Mouse (Mus musculus) CH12.LX (cell line): ENCODE results near the gene Sema3a. TPM values are rescaled to one million over a fixed set of nuclear protein-coding genes. Genes with fewer than 3 reads are reported as not detected.

Experiments used
- DNase-seq: peaks from one replicate; pipeline ENCODE4 v3.0.0-alpha.2; 2013; ENCODE audit errors: extremely low read depth
- H3K27ac ChIP-seq: 2 replicates; pipeline ENCODE4 v1.5.1; 2012; ENCODE audit warnings: low read depth, mild to moderate bottlenecking, control low read depth, moderate library complexity; ENCODE audit not compliant: insufficient read depth
- H3K27me3 ChIP-seq: replicated peaks from 2 replicates; pipeline ENCODE3; 2012; ENCODE audit warnings: inconsistent platforms
- H3K36me3 ChIP-seq, 2 experiments: replicated peaks in 1 of 2; 2 replicates each; pipeline versions ENCODE3 to v1.6.1; 2012; ENCODE audit warnings: inconsistent platforms in 1 of 2, low read length in 1 of 2, mild to moderate bottlenecking in 1 of 2, mixed read lengths in 1 of 2, moderate library complexity in 1 of 2; ENCODE audit not compliant: control insufficient read depth in 1 of 2, insufficient read depth in 1 of 2
- H3K4me1 ChIP-seq, 2 experiments: 2 replicates each; pipeline ENCODE4 v1.6.1; 2012; ENCODE audit warnings: inconsistent platforms in 1 of 2, moderate library complexity in 1 of 2; ENCODE audit not compliant: insufficient read depth in 2 of 2, control insufficient read depth in 1 of 2
- H3K4me2 ChIP-seq: 2 replicates; pipeline ENCODE4 v1.6.1; 2012; ENCODE audit warnings: low read depth, mild to moderate bottlenecking, control low read depth; ENCODE audit not compliant: poor library complexity, insufficient read depth, severe bottlenecking
- H3K4me3 ChIP-seq, 3 experiments: fragments of 150-350 bp in 1 of 3; sonication (generic) in 1 of 3; replicated peaks in 1 of 3; 2 replicates each; pipeline versions ENCODE3 to v1.5.1; 2011 to 2012; ENCODE audit warnings: low read depth in 2 of 3, low read length in 2 of 3, mild to moderate bottlenecking in 2 of 3, moderate library complexity in 2 of 3, control low read depth in 1 of 3, improper control_type of control experiment in 1 of 3, inconsistent platforms in 1 of 3, mixed read lengths in 1 of 3; ENCODE audit not compliant: poor library complexity in 1 of 3
- H3K79me2 ChIP-seq: replicated peaks from 2 replicates; pipeline ENCODE4 v1.6.1; 2012; ENCODE audit warnings: mild to moderate bottlenecking, moderate library complexity; ENCODE audit not compliant: control insufficient read depth, poor library complexity, insufficient read depth, severe bottlenecking; ENCODE audit errors: extremely low read depth
- H3K9ac ChIP-seq: 2 replicates; pipeline ENCODE4 v1.6.1; 2012; ENCODE audit warnings: low read depth, mild to moderate bottlenecking, control low read depth, moderate library complexity; ENCODE audit not compliant: insufficient read depth
- H3K9me3 ChIP-seq: replicated peaks from 2 replicates; pipeline ENCODE3; 2012; ENCODE audit warnings: low read length, inconsistent platforms, mixed read lengths
- CHD1 ChIP-seq: IDR thresholded peaks from 2 replicates; pipeline ENCODE4 v1.6.1; 2012; ENCODE audit warnings: low read depth, low read length, improper control_type of control experiment, inconsistent platforms
- CTCF ChIP-seq, 2 experiments: IDR thresholded peaks in 1 of 2; conservative IDR thresholded peaks in 1 of 2; 2 replicates each; pipeline ENCODE4 v1.5.1; 2011 to 2012; ENCODE audit warnings: low read depth in 2 of 2, low read length in 2 of 2, improper control_type of control experiment in 1 of 2, inconsistent platforms in 1 of 2, mild to moderate bottlenecking in 1 of 2, moderate library complexity in 1 of 2
- E2F4 ChIP-seq: IDR thresholded peaks from 2 replicates; pipeline ENCODE4 v1.6.1; 2011; ENCODE audit warnings: low read depth, low read length, improper control_type of control experiment; ENCODE audit not compliant: insufficient replicate concordance
- ELF1 ChIP-seq: IDR thresholded peaks from 2 replicates; pipeline ENCODE4 v1.6.1; 2014; ENCODE audit warnings: low read depth, mild to moderate bottlenecking, inconsistent platforms, low read length, improper control_type of control experiment
- ETS1 ChIP-seq: conservative IDR thresholded peaks from 2 replicates; pipeline ENCODE4 v1.6.1; 2012; ENCODE audit warnings: low read depth, mild to moderate bottlenecking, inconsistent platforms, low read length, improper control_type of control experiment, moderate library complexity
- GABPA ChIP-seq: IDR thresholded peaks from 2 replicates; pipeline ENCODE4 v1.6.1; 2012; ENCODE audit warnings: low read depth, low read length, improper control_type of control experiment, inconsistent platforms; ENCODE audit not compliant: insufficient replicate concordance
- IRF4 ChIP-seq: IDR thresholded peaks from 2 replicates; pipeline ENCODE4 v1.6.1; 2014; ENCODE audit warnings: low read depth, mild to moderate bottlenecking, inconsistent platforms, low read length, improper control_type of control experiment
- JUND ChIP-seq: conservative IDR thresholded peaks from 2 replicates; pipeline ENCODE4 v1.6.1; 2011; ENCODE audit warnings: low read depth, low read length, improper control_type of control experiment
- KAT2A ChIP-seq: IDR thresholded peaks from 2 replicates; pipeline ENCODE4 v1.6.1; 2012; ENCODE audit warnings: low read length, improper control_type of control experiment, inconsistent platforms; ENCODE audit not compliant: insufficient replicate concordance
- MAFK ChIP-seq: IDR thresholded peaks from 2 replicates; pipeline ENCODE4 v1.6.1; 2011; ENCODE audit warnings: low read length, improper control_type of control experiment; ENCODE audit not compliant: insufficient replicate concordance
- MAX ChIP-seq: IDR thresholded peaks from 2 replicates; pipeline ENCODE4 v1.6.1; 2011; ENCODE audit warnings: low read length, improper control_type of control experiment
- MAZ ChIP-seq: IDR thresholded peaks from 2 replicates; pipeline ENCODE4 v1.6.1; 2012; ENCODE audit warnings: low read depth, mild to moderate bottlenecking, inconsistent platforms, low read length, improper control_type of control experiment, moderate library complexity
- NRF1 ChIP-seq: IDR thresholded peaks from 2 replicates; pipeline ENCODE4 v1.6.1; 2014; ENCODE audit warnings: low read depth, mild to moderate bottlenecking, inconsistent platforms, low read length, improper control_type of control experiment, moderate library complexity
- POLR2A ChIP-seq: IDR thresholded peaks from 2 replicates; pipeline ENCODE4 v1.6.1; 2011; ENCODE audit warnings: low read depth, mild to moderate bottlenecking, improper control_type of control experiment, low read length
- RAD21 ChIP-seq: IDR thresholded peaks from 2 replicates; pipeline ENCODE4 v1.6.1; 2011; ENCODE audit warnings: low read depth, mild to moderate bottlenecking, low read length, improper control_type of control experiment, moderate library complexity
- RCOR1 ChIP-seq: conservative IDR thresholded peaks from 2 replicates; pipeline ENCODE4 v1.6.1; 2012; ENCODE audit warnings: low read depth, mild to moderate bottlenecking, inconsistent platforms, low read length, improper control_type of control experiment
- SIN3A ChIP-seq: IDR thresholded peaks from 2 replicates; pipeline ENCODE4 v1.6.1; 2012; ENCODE audit warnings: low read length, improper control_type of control experiment, inconsistent platforms
- TBP ChIP-seq: conservative IDR thresholded peaks from 2 replicates; pipeline ENCODE4 v1.6.1; 2011; ENCODE audit warnings: low read depth, low read length, improper control_type of control experiment
- TCF12 ChIP-seq: IDR thresholded peaks from 2 replicates; pipeline ENCODE4 v1.6.1; 2014; ENCODE audit warnings: low read depth, mild to moderate bottlenecking, inconsistent platforms, low read length, improper control_type of control experiment
- ZC3H11A ChIP-seq: IDR thresholded peaks from 2 replicates; pipeline ENCODE4 v1.6.1; 2012; ENCODE audit warnings: low read depth, mild to moderate bottlenecking, inconsistent platforms, low read length, improper control_type of control experiment
- ZKSCAN1 ChIP-seq: IDR thresholded peaks from 2 replicates; pipeline ENCODE4 v1.6.1; 2012; ENCODE audit warnings: low read depth, inconsistent platforms, low read length, improper control_type of control experiment, borderline replicate concordance
- ZMIZ1 ChIP-seq: IDR thresholded peaks from 2 replicates; pipeline ENCODE4 v1.6.1; 2012; ENCODE audit warnings: low read depth, mild to moderate bottlenecking, inconsistent platforms, low read length, improper control_type of control experiment
- dilution Hi-C: fragments of 300-500 bp; cut with MboI; formaldehyde crosslinking; loops from 2 replicates; pipeline ENCODE4 v1.14.3; 2020; ENCODE audit warnings: low sequenced_read_pairs; ENCODE audit not compliant: extremely low pct_unique_long_range_greater_than_20kb, extremely low pct_ligation_motif_present
- in situ Hi-C: fragments of 300-500 bp; cut with MboI; formaldehyde crosslinking; loops from 3 replicates; pipeline ENCODE4 v1.14.3; 2019; ENCODE audit warnings: low sequenced_read_pairs, low pct_ligation_motif_present, low pct_unique_long_range_greater_than_20kb, mixed read lengths
- polyA plus RNA-seq: library from polyadenylated mRNA; unstranded; fragments of >175 nt; gene quantifications from 2 replicates; pipeline ENCODE4 v1.2.1, GENCODE M21; 2012; ENCODE audit warnings: low read depth; ENCODE audit not compliant: insufficient read length
- total RNA-seq, 2 experiments: library from RNA; depleted of rRNA; stranded (reverse); fragments of 300-350 nt in 1 of 2; fragments of >200 nt in 1 of 2; gene quantifications; 2 replicates each; pipeline ENCODE4 v1.2.3; 2012 to 2014

The Sema3a gene
- total and polyA plus RNA-seq, 3 experiments = not detected

DNA sequence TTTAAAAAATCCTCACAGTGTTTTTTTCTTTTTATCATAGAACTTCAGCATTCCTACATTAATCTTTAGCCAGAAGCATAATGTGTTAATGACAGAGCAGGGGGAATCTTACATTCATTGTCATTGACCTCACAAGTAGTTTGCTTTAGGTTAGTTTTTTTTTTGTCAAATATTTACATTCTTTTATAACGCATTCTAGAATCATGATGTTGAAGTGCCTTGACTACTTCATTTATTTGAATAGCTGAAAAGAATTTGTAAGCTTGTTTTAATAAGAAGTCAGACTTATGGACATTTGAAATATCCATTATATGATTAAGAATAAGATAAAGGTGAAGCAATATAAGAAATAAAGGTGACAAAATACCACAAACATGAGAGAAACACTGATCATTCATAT is 212.5 kb downstream of the Sema3a start:
- TF ChIP-seq ZC3H11A = no peak
- no peak for TF ChIP-seq IRF4
- no peak for TF ChIP-seq POLR2A
- no peak for TF ChIP-seq ETS1
- TF ChIP-seq E2F4 = no peak
- TF ChIP-seq ELF1 = no peak
- no peak for TF ChIP-seq SIN3A
- no peak for TF ChIP-seq RAD21
- no peak for TF ChIP-seq NRF1
- in situ Hi-C loops = no loop called here

DNA sequence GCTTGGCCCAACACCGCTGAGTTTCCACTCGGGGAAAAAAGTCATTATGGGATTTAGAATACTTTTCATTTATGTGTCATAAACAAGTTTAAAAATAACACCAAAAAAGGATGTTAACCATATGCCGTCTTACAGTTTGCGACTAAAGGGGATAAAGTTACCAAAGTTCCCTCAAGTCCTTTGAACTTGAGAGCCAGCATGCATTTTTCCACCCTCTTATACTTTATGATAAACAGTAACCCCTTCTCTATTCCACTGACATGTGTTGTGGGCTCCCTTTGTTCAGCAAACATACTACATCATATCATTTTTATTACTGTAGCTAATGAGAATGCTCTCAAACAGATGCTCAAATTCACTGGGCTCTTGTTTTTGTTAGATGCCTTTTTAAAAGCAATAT is 221.9 kb downstream of the Sema3a start:
- Histone ChIP-seq H3K4me2 (no peak overlapping the region), H3K36me3 (no peaks in the 10 kb centered on the region), H3K9ac (no peak overlapping the region), H3K4me1 (no peaks in the 10 kb centered on the region), H3K4me3 (no peak overlapping the region), H3K79me2 (no peaks in the 10 kb centered on the region), H3K27ac (no peak overlapping the region), H3K27me3 (no peaks in the 10 kb centered on the region), H3K9me3 (peaks cover 19% of the 10 kb centered on the region)
- dilution Hi-C loops (no loop called here), in situ Hi-C loops (no loop called here)
- DNase-seq = no peak
- TF ChIP-seq RCOR1 (no peak), CHD1 (no peak), ZC3H11A (no peak), MAFK (no peak), JUND (no peak), TCF12 (no peak), MAZ (no peak)

More for the DNA sequence above, 212.5 kb downstream of the Sema3a start:
- no peak overlapping the region for H3K4me3 ChIP-seq
- no peak overlapping the region for H3K4me2 ChIP-seq
- H3K4me1 ChIP-seq = no peaks in the 10 kb centered on the region
- no peaks in the 10 kb centered on the region for H3K79me2 ChIP-seq
- no peak overlapping the region for H3K27ac ChIP-seq
- dilution Hi-C loops = no loop called here
- H3K9ac ChIP-seq = no peak overlapping the region
- no peaks in the 10 kb centered on the region for H3K36me3 ChIP-seq
- peaks cover 7% of the 10 kb centered on the region for H3K9me3 ChIP-seq
- H3K27me3 ChIP-seq = no peaks in the 10 kb centered on the region
- no peak for DNase-seq

DNA sequence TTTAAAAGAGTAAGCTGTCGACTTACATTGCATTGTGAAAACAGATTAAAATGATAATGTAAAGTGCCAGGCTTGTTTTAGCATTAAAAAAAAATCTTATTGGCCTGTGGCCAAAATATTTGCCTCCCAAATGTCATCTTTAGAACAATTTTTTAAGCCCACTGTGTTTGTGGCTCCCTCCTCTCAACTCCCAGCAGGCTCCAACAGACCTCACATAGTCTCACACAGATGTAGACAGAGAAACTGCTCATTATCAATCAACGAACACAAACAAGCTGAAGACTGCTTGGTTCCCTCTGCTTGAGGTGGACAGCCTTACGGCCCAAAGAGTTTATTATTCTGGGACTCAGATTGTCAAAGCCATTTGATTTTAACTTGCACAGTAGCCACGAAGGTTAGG is 226.4 kb downstream of the Sema3a start:
- H3K9ac ChIP-seq = no peak overlapping the region
- peaks cover 33% of the 10 kb centered on the region for H3K9me3 ChIP-seq
- in situ Hi-C loops (no loop called here), dilution Hi-C loops (no loop called here)
- no peaks in the 10 kb centered on the region for H3K4me1 ChIP-seq
- no peaks in the 10 kb centered on the region for H3K36me3 ChIP-seq
- no peaks in the 10 kb centered on the region for H3K79me2 ChIP-seq
- H3K4me3 ChIP-seq = no peak overlapping the region
- H3K4me2 ChIP-seq = no peak overlapping the region
- DNase-seq = no peak
- no peaks in the 10 kb centered on the region for H3K27me3 ChIP-seq
- H3K27ac ChIP-seq = no peak overlapping the region
- TF ChIP-seq TBP (no peak), GABPA (no peak), MAZ (no peak), SIN3A (no peak), MAX (no peak), ETS1 (no peak), MAFK (no peak), NRF1 (no peak), KAT2A (no peak), ZMIZ1 (no peak), ZKSCAN1 (no peak), POLR2A (no peak), IRF4 (no peak), ZC3H11A (no peak), CTCF (conservative IDR thresholded peaks at IDR 0.05 in 1 of 2, IDR thresholded peaks at IDR 0.05 in 1 of 2; ENCODE audit: low read depth in 2 of 2, low read length in 2 of 2) (no peak)
- TF ChIP-seq, all 38 proteins: peak for 0
